Mouse (Mus musculus) layer of hippocampus, postnatal 14 days (tissue): ENCODE measurements around the gene Adcyap1r1. TPM values are rescaled to one million over a fixed set of nuclear protein-coding genes. Genes with fewer than 3 reads are reported as not detected.

Source experiments
- DNase-seq, 2 experiments: peaks; one replicate each; pipeline ENCODE4 v3.0.0; 2021 to 2022; ENCODE audit warnings: low spot score in 2 of 2, mixed read lengths in 1 of 2
- long read RNA-seq, 2 experiments: library from polyadenylated mRNA; stranded (forward); transcript quantifications; one replicate each; pipeline ENCODE4 v2.0.0; 2021
- total RNA-seq, 2 experiments: library from RNA; stranded (reverse); gene quantifications; 2 replicates each; pipeline ENCODE4 v1.2.3; 2021

Gene Adcyap1r1
- total RNA-seq = 100 to 1,000 TPM; 134 TPM
- long read RNA-seq, experiment 1, full-length matches to known transcripts = 13 of 60 reads
- long read RNA-seq, experiment 1, partial matches to known transcripts = 6 of 60 reads
- long read RNA-seq, experiment 1, other reads (novel, unspliced or antisense) = 41 of 60 reads
- long read RNA-seq, experiment 2, full-length matches to known transcripts = 21 of 58 reads
- long read RNA-seq, experiment 2, partial matches to known transcripts = 30 of 58 reads
- long read RNA-seq, experiment 2, other reads (novel, unspliced or antisense) = 7 of 58 reads

DNA sequence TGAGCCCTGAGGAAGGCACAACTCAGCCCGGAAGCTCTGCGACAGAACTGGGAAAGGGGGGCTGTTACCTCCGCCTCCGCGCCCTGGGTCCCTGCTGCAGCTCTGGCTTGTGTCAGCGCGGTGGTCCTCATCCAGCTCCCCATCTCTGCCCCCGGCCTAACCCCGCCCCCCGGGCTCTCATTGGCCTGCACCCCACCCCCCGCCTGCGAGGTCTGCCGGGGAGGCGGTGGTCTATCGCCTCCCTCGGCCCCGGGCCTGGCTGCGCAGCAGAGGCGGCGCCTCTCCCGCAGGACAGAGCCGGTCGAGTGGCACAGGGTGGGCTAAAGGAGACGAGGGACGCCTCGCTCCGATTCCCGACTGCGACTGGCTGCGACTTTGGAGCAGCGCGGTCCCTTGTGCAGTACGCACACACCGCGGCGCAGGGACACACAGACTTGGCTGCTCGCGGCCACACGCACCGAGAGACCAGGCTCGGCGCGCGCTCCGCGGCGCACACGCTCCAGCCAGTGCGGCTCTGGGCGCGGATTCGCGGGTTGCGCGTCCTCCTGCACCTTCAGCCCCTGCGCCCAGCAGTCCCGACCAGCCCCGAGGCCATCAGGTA lies at the start of gene Adcyap1r1:
Gene Adcyap1r1, plus strand, starts transcription at position 208 of the 601 bp plus-strand sequence.
- DNase-seq = peak; percentile 84 to 86

DNA sequence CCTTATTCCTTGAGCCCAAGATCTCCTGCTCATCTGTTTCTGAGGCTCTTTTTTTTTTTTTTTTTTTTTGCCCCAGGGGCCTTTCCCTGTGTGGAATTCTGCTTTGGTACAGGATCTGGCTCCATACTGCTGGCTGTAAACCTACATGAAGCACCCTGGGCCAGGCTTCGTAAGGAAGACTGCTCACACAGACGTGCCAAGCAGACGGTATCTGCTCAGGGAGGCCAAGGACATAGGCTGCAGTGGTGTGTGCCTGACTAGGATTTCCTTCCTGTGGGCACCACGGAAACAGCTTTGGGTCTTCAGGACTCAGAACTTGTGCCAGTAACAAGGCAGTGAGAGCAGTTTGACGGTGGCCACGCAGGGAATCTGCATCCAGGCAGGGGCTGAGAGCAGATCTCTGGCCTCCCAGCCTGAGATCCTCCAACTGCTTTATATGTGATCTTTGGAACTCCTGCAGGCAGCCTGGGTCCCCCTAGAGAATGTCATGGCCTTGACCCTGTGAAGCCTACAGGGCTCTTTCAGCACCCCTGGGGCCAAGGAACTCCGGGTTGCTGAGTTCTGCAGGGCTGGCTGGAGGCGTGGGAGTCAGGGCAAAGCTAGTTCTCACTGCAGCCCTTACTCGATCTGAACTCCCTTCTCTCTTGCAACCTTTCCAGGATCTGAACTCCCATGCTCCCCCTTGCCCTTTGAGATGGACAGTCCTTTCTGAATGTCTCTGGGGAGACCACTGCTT lies 49.6 kb upstream of the Adcyap1r1 start:
- no peak for DNase-seq

DNA sequence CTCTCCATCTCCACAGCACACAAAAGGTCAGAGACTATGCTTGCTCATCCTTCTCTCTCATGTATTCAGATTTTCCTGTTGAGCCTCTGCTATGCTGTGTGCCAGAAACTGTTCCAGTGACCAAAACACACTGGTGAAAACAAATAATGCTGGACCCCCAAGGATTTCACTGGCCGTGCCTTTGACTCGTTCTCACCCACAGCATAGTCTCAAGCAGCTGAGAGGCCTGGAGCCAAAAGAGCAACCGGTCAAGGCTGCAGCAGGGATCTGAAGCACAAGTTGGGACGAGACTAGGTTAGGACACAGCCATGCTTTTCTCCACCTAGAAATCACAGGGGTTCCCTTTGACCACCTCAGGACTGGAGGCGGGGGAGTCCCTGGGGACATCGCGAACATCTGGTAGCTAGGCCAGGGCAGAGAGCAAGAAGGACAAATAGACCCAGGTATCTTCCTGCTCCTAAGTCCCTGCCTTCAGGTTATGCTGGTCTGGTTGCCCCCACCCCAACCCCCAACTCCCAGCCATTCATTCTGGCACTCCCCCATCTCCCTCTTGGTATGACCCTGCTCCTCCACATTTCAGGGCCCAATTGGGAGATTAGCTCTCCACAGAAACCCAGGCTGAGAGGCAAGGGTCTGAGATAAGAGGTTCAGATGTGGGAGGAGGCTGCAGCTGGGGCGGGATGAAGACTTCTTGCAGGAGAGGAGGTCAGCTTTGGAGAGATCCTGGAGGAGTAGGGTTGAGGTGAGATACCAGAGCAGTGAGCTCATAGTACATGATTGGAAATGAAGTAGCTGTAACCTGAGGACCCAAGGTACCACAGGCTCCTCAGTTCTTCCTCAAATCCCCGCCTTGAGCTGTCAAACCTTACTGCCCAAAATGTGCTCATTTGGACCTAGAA lies 48.1 kb upstream of the Adcyap1r1 start:
- DNase-seq = no peak

DNA sequence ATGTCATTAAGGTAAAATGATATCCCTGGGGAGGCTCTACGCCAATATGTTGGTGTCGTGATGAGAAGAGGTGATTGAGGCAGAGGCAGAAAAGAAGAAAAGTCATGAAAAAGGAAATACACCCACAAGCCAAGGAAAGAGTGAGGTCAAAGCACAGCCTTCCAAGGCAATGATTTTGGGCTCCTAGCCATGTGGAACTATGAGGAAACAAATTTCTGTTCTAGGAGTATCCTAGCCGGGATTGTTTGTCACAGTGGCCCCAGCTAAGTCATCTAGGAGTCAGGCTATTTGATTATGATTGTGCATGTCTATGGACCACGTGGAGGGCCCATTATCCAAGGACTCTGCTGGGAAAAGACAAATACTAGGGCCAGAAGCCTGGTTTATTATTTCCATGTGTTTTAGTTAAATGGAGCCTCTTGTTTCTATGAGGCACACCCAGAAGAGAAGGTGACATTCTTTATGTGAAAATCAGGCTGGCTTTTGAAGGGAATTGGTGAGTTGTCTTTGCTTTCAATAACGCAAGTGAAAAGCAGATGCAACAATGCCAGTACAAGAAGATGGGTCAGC lies 47.3 kb upstream of the Adcyap1r1 start:
- no peak for DNase-seq

DNA sequence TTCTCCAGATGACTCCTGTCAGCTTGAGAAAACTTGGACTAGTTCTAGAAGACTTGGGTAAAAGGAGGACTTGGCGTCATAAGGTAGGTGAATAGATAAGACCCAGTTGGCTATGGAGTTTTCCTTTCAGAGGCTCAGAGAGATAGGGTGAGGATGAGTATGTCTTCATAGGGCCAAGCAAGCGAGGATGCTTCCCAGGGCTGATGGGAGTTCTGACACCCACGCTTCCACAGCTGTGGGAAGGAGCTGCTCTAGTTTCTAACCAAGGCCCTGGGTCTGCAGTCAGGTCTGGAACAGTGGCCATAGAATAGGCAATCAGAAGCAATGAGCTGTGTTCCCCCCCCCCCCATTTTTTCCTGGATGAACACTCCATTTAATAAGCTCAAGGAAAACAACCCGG lies 44.4 kb upstream of the Adcyap1r1 start:
- no peak for DNase-seq

DNA sequence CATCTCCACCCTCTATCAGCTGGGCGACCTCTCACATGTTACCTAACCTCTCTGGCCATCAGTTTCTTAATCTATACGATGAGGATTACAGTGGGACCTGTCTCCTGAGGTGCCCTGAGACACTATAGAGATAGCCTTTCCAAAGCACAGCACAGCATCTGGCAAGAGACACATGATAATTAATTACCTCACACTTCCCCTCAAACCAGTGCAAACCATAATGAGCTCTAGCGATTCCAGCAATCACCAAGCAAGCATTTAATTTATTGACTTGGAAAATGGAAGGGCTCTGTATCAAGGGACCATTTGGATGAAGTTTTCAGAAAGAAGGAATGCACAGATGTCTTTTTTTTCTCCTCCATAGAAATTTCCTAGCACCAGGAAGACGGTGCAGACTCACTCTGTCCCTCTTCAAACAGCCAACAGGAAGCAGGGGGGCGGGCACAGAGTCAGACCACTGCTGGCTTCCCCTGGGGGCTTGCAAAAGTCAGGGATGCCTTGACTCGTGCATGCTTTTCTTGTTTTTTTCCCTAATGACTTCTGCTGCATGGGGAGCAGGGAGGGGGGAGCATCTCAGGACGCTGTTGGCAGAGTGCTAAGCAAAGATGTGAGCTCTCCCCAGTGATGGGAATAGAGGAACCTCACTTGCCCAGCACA lies 41.5 kb upstream of the Adcyap1r1 start:
- no peak for DNase-seq

DNA sequence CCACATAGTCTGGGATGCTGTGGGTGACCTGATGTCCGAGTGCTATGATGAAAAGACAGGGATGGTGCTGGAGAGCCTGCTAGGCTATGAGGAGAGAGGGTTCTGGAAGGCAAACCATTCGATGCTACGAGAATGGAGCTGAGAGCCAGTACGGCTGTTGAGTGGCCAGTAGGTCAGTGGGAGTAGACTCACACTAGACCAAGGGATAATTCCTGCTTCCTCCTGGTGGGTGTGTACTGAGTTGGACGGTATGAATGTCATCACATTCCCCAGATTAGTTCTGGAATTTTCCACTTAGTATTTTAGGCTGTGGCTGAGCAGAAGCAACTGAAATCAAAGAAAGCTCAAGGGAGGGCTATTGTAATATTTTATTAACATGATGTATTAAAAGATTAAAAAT lies 40.8 kb upstream of the Adcyap1r1 start:
- DNase-seq = no peak

DNA sequence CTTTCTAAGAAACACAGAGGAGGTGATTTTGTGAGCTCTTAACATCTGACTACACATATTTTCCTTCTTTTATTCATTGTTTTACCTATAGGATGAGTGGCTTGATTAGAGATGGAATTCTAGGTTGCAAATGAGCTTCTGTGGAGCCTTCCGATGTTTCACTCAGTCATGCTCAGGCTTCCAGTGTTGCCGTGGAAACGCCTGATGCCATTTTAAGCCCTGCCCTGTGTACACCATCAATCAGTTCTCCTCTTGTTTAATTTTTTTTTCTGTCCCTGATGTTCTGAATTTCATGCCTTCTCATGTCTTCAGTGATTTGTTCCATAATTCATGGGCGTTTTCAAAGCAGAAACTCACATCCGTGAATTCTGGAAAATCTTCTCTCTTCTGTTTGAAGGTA lies 35.6 kb upstream of the Adcyap1r1 start:
- DNase-seq = no peak

DNA sequence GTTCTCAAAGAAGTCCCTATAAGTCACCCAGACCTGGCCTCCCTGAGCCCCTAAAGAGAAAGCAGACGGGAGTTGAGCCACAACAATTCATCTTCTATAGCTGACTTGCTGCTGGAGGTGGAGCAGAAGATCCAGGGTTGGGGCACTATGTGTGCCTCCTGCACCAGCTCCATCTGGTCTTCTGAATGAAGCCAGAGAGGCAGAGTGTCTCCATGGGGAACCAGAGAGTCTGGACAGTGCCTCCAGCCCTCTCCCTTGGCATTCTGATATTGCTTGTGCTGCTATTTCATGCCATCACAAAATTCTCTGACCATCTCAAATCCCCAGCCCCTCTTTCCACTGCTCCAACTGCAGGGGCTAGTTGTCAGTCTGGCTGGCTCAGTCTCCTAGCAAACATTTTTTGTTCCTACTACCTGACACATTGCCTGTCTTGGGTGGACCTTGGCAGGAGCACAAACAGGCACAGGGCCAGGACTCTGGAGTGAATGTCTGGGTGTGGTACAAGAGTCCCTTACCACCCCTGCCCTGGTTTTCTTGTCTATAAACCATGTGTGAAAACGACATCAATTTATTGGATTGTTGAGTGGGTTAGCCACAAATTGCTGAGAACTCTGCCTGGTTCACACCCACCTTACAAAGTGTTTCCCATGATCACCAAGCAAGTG lies 32.9 kb upstream of the Adcyap1r1 start:
- no peak for DNase-seq

DNA sequence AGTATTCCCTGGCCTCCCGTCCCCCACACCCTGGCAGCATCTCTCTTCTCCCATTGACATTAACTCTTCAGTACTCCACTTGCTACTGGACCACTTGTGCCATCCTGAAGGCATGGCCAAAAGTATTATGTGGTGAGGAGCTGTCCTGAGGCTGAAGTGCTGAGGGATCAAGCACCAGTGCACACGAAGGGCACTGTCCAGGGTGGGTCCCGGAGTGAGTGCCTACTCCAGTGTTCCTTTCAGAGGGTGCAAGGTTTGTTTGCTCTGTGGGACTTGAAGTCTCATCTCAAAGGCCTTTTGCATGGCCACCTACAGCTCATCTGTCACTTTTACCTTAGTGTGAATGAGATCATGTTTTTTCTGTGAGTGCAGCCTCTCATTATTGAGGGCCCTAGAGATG lies 31.4 kb upstream of the Adcyap1r1 start:
- DNase-seq = no peak

DNA sequence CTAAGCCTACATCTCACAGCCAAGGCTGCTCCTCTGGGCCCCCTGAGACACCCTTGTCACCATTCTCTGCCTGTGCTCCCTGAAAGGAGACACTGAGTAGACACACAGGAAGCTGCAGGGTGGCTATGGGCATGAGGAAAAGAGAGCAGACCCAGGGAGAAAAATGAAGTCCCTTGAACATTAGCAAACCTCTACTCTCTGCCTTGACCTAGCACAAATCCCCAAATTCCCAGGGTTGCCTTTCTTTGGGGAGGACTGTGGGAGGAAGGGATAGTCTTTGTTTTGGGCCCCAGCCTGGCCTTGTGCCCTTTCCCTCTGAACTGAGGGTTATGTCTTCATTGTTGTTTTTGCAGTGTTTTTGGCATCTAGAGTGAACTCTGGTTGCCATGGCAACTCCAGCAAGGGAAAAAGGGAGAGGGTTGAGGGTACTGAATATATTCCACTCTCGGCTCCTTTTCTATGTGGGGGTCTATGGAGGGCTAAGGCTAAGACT lies 30.9 kb upstream of the Adcyap1r1 start:
- DNase-seq = peak; percentile 46 to 72

DNA sequence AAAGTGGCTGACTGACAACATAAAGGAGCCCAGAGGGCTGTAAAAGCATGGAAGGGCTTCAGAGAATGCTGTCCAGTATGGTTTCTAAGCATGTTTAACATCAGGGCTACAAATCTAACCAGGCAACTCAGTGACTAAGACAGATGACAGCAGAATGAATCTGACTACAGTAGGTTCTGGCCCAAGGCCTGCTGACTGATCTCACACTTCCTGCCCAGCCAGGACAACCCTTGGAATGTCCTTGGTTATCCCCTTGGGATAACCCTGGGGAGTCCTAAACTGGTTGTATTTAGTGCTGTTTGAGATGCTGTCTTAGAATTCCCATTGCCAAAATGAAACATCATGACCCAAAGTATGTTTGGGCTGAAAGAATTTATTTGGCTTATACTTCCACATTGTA lies 19.7 kb upstream of the Adcyap1r1 start:
- no peak for DNase-seq

DNA sequence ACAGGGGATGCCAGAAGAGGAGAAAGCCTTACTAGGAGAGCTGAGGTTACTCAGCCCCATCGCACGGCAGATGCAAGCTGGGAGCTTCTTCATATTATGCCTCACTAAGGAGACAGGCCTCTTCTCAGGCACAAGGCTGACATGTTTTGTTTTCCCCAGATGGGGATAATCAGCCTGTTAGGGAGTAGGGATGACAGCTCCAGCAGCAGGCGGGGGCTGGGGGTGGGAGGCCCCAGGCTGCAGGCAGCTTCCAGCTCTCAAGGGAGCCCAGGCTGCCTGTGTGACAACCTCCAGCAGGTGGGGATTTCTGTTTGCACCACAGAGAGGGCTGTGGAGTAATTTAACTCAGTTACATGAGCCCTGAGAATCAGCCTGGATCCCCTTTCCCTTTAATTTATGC lies 17.4 kb upstream of the Adcyap1r1 start:
- DNase-seq = peak; percentile 57 to 65

DNA sequence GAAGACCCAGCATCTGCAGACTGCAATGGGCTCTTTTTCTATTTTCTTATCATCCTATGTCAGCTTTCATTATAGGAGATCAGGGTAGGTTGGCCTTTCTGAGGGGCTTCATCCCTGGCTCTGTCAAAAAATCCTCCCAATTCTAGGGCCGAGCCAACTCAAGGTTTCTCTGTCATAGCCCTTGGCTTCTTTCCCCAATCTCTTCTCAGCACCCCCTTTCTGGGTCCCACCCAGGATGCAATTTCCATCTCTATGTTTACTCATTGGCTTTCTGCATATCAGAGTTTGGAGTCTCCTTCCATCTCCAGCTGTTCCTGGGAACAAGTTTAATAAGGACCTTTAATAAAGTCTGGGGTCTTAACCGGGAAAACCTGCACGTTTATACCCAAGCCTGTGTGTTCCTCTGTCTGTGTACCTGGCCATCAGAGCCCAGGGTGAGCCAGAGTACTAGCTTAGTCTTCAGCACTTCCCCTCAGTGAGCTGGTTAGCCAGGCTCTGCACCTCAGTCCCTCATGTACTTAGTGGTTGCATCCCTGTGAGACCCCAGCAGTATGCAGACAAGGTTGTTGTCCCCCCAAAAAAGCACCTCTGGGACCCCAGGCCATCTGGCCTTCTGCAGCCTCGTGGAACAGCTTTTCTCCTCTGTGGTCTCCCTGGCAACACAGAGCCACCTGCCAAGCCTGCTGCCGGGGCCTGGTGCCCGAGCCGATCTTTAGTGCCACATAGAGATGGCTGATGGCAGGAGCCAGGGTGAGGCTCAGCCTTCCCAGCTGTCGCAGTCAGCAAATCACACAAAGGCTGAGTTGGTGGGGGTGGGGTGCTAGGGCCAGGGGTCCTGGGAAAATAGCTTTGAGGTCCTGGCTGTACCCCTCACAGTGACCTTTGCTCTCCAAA lies 16.3 kb upstream of the Adcyap1r1 start:
- DNase-seq = peak; percentile 83 to 91

DNA sequence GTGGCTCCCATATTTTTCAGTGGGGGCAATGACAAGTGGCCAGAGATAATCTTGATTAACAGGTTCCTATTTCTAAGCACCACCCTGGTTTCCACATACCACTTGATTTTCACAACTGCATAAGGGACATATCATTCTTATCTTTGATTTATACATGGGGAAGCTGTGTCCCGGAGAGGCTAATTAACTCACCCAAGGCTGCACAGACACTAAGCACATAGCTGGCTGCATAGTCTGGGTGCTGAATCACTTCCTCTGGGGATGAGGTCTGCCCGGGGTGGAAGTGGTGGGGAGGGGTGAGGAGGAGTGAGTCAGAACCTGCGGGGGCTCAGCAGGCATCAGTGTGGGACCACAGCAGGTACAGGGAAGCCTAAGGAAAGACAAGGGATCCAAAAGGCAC lies 13.9 kb upstream of the Adcyap1r1 start:
- no peak for DNase-seq

DNA sequence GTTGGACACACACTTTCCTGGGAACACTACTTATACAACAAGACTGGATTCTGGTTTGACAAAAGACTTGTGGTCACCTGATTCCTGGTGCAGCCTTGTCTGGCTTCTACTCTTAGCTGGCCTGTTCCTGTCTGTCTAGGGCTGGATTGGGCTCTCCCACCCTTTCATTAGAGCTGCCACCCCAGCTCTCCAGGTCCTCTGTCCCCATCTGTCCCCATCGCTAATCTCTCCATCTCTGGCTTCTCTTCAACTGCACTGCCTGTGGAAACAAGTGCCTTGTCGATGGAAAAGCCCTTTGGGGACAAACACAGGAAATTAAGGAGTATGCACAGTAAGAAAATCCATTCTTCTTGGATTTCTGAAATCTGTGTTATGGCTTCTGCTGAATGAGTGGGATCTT lies 12.9 kb upstream of the Adcyap1r1 start:
- DNase-seq = no peak

DNA sequence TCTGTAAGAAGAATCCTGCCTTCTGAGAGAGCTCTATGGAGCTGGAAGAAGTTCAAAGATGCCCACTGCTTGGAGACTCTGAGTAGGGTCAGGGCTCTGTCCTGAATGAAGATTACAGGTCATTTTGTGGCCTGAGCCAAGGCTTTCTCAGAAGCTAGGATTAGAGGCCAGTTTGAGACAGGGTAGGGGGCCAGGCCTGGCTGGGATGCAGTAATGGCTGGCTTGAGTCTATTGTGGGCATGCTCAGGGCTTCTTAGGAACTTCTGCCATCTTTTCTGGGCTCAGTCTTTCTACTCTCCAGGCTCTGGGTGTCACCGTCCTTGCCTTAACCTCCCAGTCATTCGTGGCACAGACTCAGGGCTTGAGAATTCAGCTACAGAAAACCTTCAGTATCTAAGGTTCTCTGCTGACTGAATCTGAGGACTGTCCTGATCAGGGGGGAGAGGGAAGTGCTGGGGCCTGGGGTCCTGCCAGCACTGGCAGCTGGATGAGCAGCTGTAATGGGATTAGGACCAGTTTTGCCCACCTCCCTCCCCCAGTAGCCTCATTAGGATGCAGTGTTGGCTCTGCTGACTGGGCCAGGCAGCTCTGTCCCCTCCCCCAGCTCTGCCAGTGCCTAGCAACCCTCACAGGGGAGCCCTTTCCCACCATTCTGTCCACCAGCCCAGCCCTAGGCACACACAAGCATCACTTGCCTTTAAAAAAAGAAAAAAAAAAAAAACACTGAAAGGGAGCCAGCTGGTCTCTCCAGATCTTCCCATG lies 7.7 kb upstream of the Adcyap1r1 start:
- peak; percentile 67 to 85 for DNase-seq

DNA sequence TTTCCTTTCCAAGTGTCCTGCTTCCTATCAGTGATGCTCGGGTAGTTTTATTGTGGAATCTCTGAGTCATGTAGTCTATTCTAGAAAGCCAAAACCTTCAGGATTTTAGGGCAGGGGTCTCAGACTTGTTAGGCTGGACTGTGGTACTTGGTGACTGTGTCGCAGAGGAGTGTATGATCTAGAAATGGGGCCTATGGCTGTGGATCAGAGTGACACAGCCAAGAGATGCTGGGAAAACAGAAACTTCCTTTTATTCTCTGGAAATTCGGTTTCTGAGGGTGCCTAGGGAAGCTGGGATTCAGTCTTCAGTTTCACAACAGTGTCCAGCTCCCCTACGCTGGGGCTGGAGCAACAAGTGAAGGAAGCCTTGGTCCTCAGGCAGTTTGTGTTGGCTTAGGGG lies 7.1 kb upstream of the Adcyap1r1 start:
- DNase-seq = no peak
